Mouse (Mus musculus) brain, embryonic 14.5 days (tissue): ENCODE data around the gene Nfic.

Experiments
- CTCF ChIP-seq: fragments of 200-500 bp; IDR thresholded peaks from 2 replicates; pipeline ENCODE4 v1.5.1; 2012; ENCODE audit warnings: inconsistent platforms, mild to moderate bottlenecking, moderate library complexity, borderline replicate concordance; ENCODE audit not compliant: insufficient read depth, insufficient read length; ENCODE audit errors: extremely low read depth
- POLR2A ChIP-seq: fragments of 200-500 bp; IDR thresholded peaks from 2 replicates; pipeline ENCODE4 v1.6.1; 2012; ENCODE audit warnings: mild to moderate bottlenecking, inconsistent platforms, borderline replicate concordance; ENCODE audit not compliant: poor library complexity, insufficient read depth, insufficient read length, severe bottlenecking; ENCODE audit errors: extremely low read depth

DNA sequence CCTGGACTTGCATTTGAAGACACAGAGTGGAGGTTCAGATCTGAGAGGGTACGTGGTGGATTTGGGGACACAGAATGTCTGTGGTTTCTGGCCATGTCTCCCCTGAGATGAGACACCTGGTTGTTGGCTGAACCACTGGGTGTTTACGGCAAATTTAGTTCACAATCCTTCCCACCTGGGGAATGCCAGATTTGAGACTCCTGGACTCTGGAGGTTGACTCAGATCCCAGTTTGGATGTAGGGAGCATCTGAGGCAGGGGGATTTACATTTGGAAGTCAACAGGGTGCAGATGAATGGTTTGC is 78.1 kb downstream of the Nfic start:
- TF ChIP-seq CTCF, result no peak
- TF ChIP-seq POLR2A, result no peak
